Mouse (Mus musculus) midbrain, embryonic 12.5 days (tissue): Measurements from ENCODE around the gene Ihh. TPM values are rescaled to one million over a fixed set of nuclear protein-coding genes. Genes with fewer than 3 reads are reported as not detected.
A peak's percentile ranks its signal among the peaks of the same experiment; 100 is the strongest.

Source experiments
- ATAC-seq: fragments of 200-750 bp; cut with Nextera tagmentation; 2 replicates; pipeline ENCODE4 v1.8.0; 2017; ENCODE audit warnings: low read depth, moderate TSS enrichment, moderate library complexity; ENCODE audit not compliant: low FRiP score
- H3K27ac ChIP-seq: fragments of 300-500 bp; sonication (generic); replicated peaks from 2 replicates; pipeline ENCODE4 v1.5.1; 2016; ENCODE audit warnings: mild to moderate bottlenecking
- H3K27me3 ChIP-seq: fragments of 300-500 bp; sonication (generic); 2 replicates; pipeline ENCODE4 v1.6.1; 2016; ENCODE audit warnings: mild to moderate bottlenecking
- H3K36me3 ChIP-seq: fragments of 300-500 bp; sonication (generic); 2 replicates; pipeline ENCODE4 v1.6.1; 2016
- H3K4me1 ChIP-seq: fragments of 300-500 bp; sonication (generic); 2 replicates; pipeline ENCODE4 v1.6.1; 2016
- H3K4me2 ChIP-seq: fragments of 300-500 bp; sonication (generic); replicated peaks from 2 replicates; pipeline ENCODE4 v1.6.1; 2016; ENCODE audit warnings: mild to moderate bottlenecking, moderate library complexity
- H3K4me3 ChIP-seq: fragments of 300-500 bp; sonication (generic); 2 replicates; pipeline ENCODE4 v1.5.1; 2016; ENCODE audit warnings: mild to moderate bottlenecking
- H3K9ac ChIP-seq: fragments of 300-500 bp; sonication (generic); replicated peaks from 2 replicates; pipeline ENCODE4 v1.6.1; 2016; ENCODE audit warnings: mild to moderate bottlenecking, moderate library complexity
- H3K9me3 ChIP-seq: fragments of 300-500 bp; sonication (generic); 2 replicates; pipeline ENCODE4 v1.6.1; 2016; ENCODE audit warnings: mild to moderate bottlenecking
- WGBS: fragments of 180-500 bp; shearing (Covaris S2); methylation state at CpG from one replicate; pipeline ENCODE4 v1.1.7; 2016; 5-methylcytosine and 5-hydroxymethylcytosine counted together
- polyA plus RNA-seq: library from polyadenylated mRNA; unstranded; fragments of >200 nt; fragmentation: Nextera tagmentation; extraction: Ambion mirVana; gene quantifications from 2 replicates; pipeline ENCODE4 v1.2.1, GENCODE M21; 2016

Gene Ihh
- polyA plus RNA-seq, result 0.14 and 0.23 TPM in 2 replicates

GRCm38 (mm10) chr1:74951556-74952210 is at the start of gene Ihh:
Ihh (minus strand) TSS chr1:74951672.
- under 1% methylated on average over 46 of the region's 55 CpGs for WGBS
- H3K4me1 ChIP-seq, result peaks cover 34% of the 10 kb centered on the region
- ATAC-seq, result no peak
- peak within 1 kb of the TSS; percentile 35 for H3K4me3 ChIP-seq
- H3K4me2 ChIP-seq, result peak within 1 kb of the TSS; percentile 51
- peaks cover 94% of the 10 kb centered on the region for H3K27me3 ChIP-seq
- H3K36me3 ChIP-seq, result no peaks in the 10 kb centered on the region
- no peak within 1 kb of the TSS for H3K27ac ChIP-seq
- no peaks in the 10 kb centered on the region for H3K9me3 ChIP-seq
- H3K9ac ChIP-seq, result no peak within 1 kb of the TSS

GRCm38 (mm10) chr1:75001183-75001582 is 49.7 kb upstream of the Ihh start:
- Histone ChIP-seq H3K9ac (no peak overlapping the region), H3K4me2 (no peak overlapping the region), H3K4me3 (no peak overlapping the region), H3K4me1 (no peaks in the 10 kb centered on the region), H3K27me3 (peaks cover 2% of the 10 kb centered on the region; the same call in 1 of the 2 replicates), H3K9me3 (no peaks in the 10 kb centered on the region), H3K27ac (no peak overlapping the region), H3K36me3 (no peaks in the 10 kb centered on the region)
- no peak for ATAC-seq
- 69% methylated on average over 6 of the region's 6 CpGs for WGBS

GRCm38 (mm10) chr1:75000496-75000895 is 49.0 kb upstream of the Ihh start:
- H3K4me1 ChIP-seq, result no peaks in the 10 kb centered on the region
- H3K4me3 ChIP-seq, result no peak overlapping the region
- H3K27ac ChIP-seq, result no peak overlapping the region
- no peaks in the 10 kb centered on the region for H3K27me3 ChIP-seq
- no peak overlapping the region for H3K9ac ChIP-seq
- no peaks in the 10 kb centered on the region for H3K9me3 ChIP-seq
- H3K4me2 ChIP-seq, result no peak overlapping the region
- no peak for ATAC-seq
- no peaks in the 10 kb centered on the region for H3K36me3 ChIP-seq
- WGBS, result 0% methylated on average over 1 of the region's 1 CpGs

GRCm38 (mm10) chr1:74999173-74999572 is 47.7 kb upstream of the Ihh start:
- H3K4me1 ChIP-seq, result no peaks in the 10 kb centered on the region
- 89% methylated on average over 5 of the region's 5 CpGs for WGBS
- no peak overlapping the region for H3K9ac ChIP-seq
- no peaks in the 10 kb centered on the region for H3K9me3 ChIP-seq
- ATAC-seq, result no peak
- H3K4me3 ChIP-seq, result no peak overlapping the region
- no peak overlapping the region for H3K27ac ChIP-seq
- H3K4me2 ChIP-seq, result no peak overlapping the region
- no peaks in the 10 kb centered on the region for H3K27me3 ChIP-seq
- no peaks in the 10 kb centered on the region for H3K36me3 ChIP-seq

GRCm38 (mm10) chr1:74997231-74997630 is 45.8 kb upstream of the Ihh start:
- 77% methylated on average over 2 of the region's 2 CpGs for WGBS
- H3K4me2 ChIP-seq, result no peak overlapping the region
- no peaks in the 10 kb centered on the region for H3K9me3 ChIP-seq
- no peak overlapping the region for H3K27ac ChIP-seq
- H3K36me3 ChIP-seq, result no peaks in the 10 kb centered on the region
- no peak overlapping the region for H3K9ac ChIP-seq
- no peaks in the 10 kb centered on the region for H3K4me1 ChIP-seq
- no peaks in the 10 kb centered on the region for H3K27me3 ChIP-seq
- H3K4me3 ChIP-seq, result no peak overlapping the region
- ATAC-seq, result no peak

GRCm38 (mm10) chr1:74977001-74977400 is 25.5 kb upstream of the Ihh start:
- Histone ChIP-seq H3K9ac (no peak overlapping the region), H3K9me3 (no peaks in the 10 kb centered on the region), H3K36me3 (no peaks in the 10 kb centered on the region), H3K4me3 (no peak overlapping the region), H3K27me3 (no peaks in the 10 kb centered on the region), H3K27ac (no peak overlapping the region), H3K4me1 (peaks cover 8% of the 10 kb centered on the region; the same call in 1 of the 2 replicates), H3K4me2 (no peak overlapping the region)
- WGBS, result 79% methylated on average over 8 of the region's 8 CpGs
- no peak for ATAC-seq

- no peaks in the 10 kb centered on the region for H3K9me3 ChIP-seq
- H3K4me2 ChIP-seq, result no peak overlapping the region
- H3K27ac ChIP-seq, result no peak overlapping the region
- peaks cover 8% of the 10 kb centered on the region; the same call in 1 of the 2 replicates for H3K4me1 ChIP-seq
- no peak overlapping the region for H3K4me3 ChIP-seq
- WGBS, result 100% methylated on average over 1 of the region's 1 CpGs
- ATAC-seq, result no peak
- H3K36me3 ChIP-seq, result no peaks in the 10 kb centered on the region
- no peaks in the 10 kb centered on the region for H3K27me3 ChIP-seq
- no peak overlapping the region for H3K9ac ChIP-seq
These were observed 24.5 kb upstream of the Ihh start for GRCm38 (mm10) chr1:74975936-74976335.

- Histone ChIP-seq H3K4me1 (peaks cover 5% of the 10 kb centered on the region; the same call in 1 of the 2 replicates), H3K27ac (no peak overlapping the region), H3K27me3 (no peaks in the 10 kb centered on the region), H3K4me3 (no peak overlapping the region), H3K4me2 (no peak overlapping the region), H3K9me3 (no peaks in the 10 kb centered on the region), H3K36me3 (no peaks in the 10 kb centered on the region), H3K9ac (no peak overlapping the region)
- no peak for ATAC-seq
- 89% methylated on average over 6 of the region's 6 CpGs for WGBS
These were observed 22.1 kb upstream of the Ihh start for GRCm38 (mm10) chr1:74973590-74973989.

GRCm38 (mm10) chr1:74971353-74972050 is 20.0 kb upstream of the Ihh start:
- Histone ChIP-seq H3K4me1 (no peaks in the 10 kb centered on the region), H3K27ac (no peak overlapping the region), H3K9me3 (no peaks in the 10 kb centered on the region), H3K27me3 (no peaks in the 10 kb centered on the region), H3K9ac (no peak overlapping the region), H3K4me2 (no peak overlapping the region), H3K36me3 (no peaks in the 10 kb centered on the region), H3K4me3 (no peak overlapping the region)
- WGBS, result 63% methylated on average over 4 of the region's 4 CpGs
- ATAC-seq, result no peak

- no peaks in the 10 kb centered on the region for H3K9me3 ChIP-seq
- no peak overlapping the region for H3K4me3 ChIP-seq
- 78% methylated on average over 8 of the region's 8 CpGs for WGBS
- H3K9ac ChIP-seq, result no peak overlapping the region
- H3K36me3 ChIP-seq, result no peaks in the 10 kb centered on the region
- no peak for ATAC-seq
- 0 out of 2 replicates have a peak, but pooled peaks cover 5% of the 10 kb centered on the region for H3K27me3 ChIP-seq
- H3K4me2 ChIP-seq, result no peak overlapping the region
- no peak overlapping the region for H3K27ac ChIP-seq
- peaks cover 9% of the 10 kb centered on the region for H3K4me1 ChIP-seq
These were observed 16.6 kb upstream of the Ihh start for GRCm38 (mm10) chr1:74967962-74968580.

- no peaks in the 10 kb centered on the region for H3K9me3 ChIP-seq
- H3K27me3 ChIP-seq, result 0 out of 2 replicates have a peak, but pooled peaks cover 5% of the 10 kb centered on the region
- H3K4me1 ChIP-seq, result peaks cover 9% of the 10 kb centered on the region
- ATAC-seq, result peak; percentile 38; the same call in 1 of the 2 replicates
- WGBS, result 15% methylated on average over 16 of the region's 16 CpGs
- H3K9ac ChIP-seq, result no peak overlapping the region; the same call in 1 of the 2 replicates
- H3K27ac ChIP-seq, result no peak overlapping the region
- H3K4me2 ChIP-seq, result peak overlapping the region; percentile 47
- H3K36me3 ChIP-seq, result no peaks in the 10 kb centered on the region
- H3K4me3 ChIP-seq, result 0 out of 2 replicates have a peak overlapping the region, but pooled peaks have one; percentile 20
These were observed 13.2 kb upstream of the Ihh start for GRCm38 (mm10) chr1:74964494-74965215.
